Mouse (Mus musculus) myocyte (in vitro differentiated cells): Measurements from ENCODE around the gene Gm765. TPM values are rescaled to one million over a fixed set of nuclear protein-coding genes. Genes with fewer than 3 reads are reported as not detected.

Source experiments
- H3K27me3 ChIP-seq: one replicate; pipeline ENCODE4 v1.6.1; 2011; ENCODE audit not compliant: control insufficient read depth, insufficient read depth, insufficient read length
- H3K36me3 ChIP-seq: one replicate; pipeline ENCODE4 v1.6.1; 2011; ENCODE audit not compliant: control insufficient read depth, insufficient read depth
- H3K4me2 ChIP-seq: one replicate; pipeline ENCODE4 v1.6.1; 2011; ENCODE audit warnings: low read depth, control low read depth
- H3K4me3 ChIP-seq: one replicate; pipeline ENCODE4 v1.5.1; 2011; ENCODE audit warnings: mild to moderate bottlenecking, control low read depth, moderate library complexity
- H3K79me2 ChIP-seq: one replicate; pipeline ENCODE4 v1.6.1; 2011; ENCODE audit not compliant: control insufficient read depth, insufficient read depth
- H3ac ChIP-seq: one replicate; pipeline ENCODE4 v1.6.1; 2011; ENCODE audit not compliant: control insufficient read depth, insufficient read length
- CEBPB ChIP-seq: IDR thresholded peaks from 2 replicates; pipeline ENCODE4 v1.6.1; 2011; ENCODE audit warnings: mild to moderate bottlenecking, moderate library complexity; ENCODE audit not compliant: poor library complexity, insufficient read depth, severe bottlenecking
- E2F4 ChIP-seq: IDR thresholded peaks from one replicate; pipeline ENCODE4 v1.6.1; 2011; ENCODE audit warnings: mild to moderate bottlenecking, control low read depth, moderate library complexity; ENCODE audit not compliant: insufficient read depth
- MAX ChIP-seq: IDR thresholded peaks from one replicate; pipeline ENCODE4 v1.6.1; 2011; ENCODE audit warnings: low read depth, mild to moderate bottlenecking, control low read depth
- MYOD1 ChIP-seq, 3 experiments: IDR thresholded peaks; one replicate each; pipeline ENCODE4 v1.6.1; 2011; ENCODE audit warnings: control low read depth in 2 of 3, low read depth in 2 of 3, mild to moderate bottlenecking in 2 of 3, moderate library complexity in 1 of 3; ENCODE audit not compliant: insufficient read length in 2 of 3, control insufficient read depth in 1 of 3
- MYOG ChIP-seq, 3 experiments: IDR thresholded peaks; one replicate each; pipeline ENCODE4 v1.6.1; 2011; ENCODE audit warnings: control low read depth in 2 of 3, low read depth in 2 of 3, mild to moderate bottlenecking in 2 of 3; ENCODE audit not compliant: insufficient read length in 2 of 3, control insufficient read depth in 1 of 3, insufficient read depth in 1 of 3
- POLR2A ChIP-seq: IDR thresholded peaks from one replicate; pipeline ENCODE4 v1.6.1; 2011; ENCODE audit warnings: low read depth, mild to moderate bottlenecking, control low read depth, moderate library complexity; ENCODE audit not compliant: insufficient read length
- POLR2AphosphoS2 ChIP-seq: IDR thresholded peaks from one replicate; pipeline ENCODE4 v1.6.1; 2011; ENCODE audit warnings: low read depth, control low read depth; ENCODE audit not compliant: insufficient read length
- REST ChIP-seq: IDR thresholded peaks from one replicate; pipeline ENCODE4 v1.6.1; 2011; ENCODE audit warnings: mild to moderate bottlenecking, control low read depth, moderate library complexity; ENCODE audit not compliant: insufficient read depth, insufficient read length
- SRF ChIP-seq: IDR thresholded peaks from one replicate; pipeline ENCODE4 v1.6.1; 2011; ENCODE audit warnings: low read depth; ENCODE audit not compliant: control insufficient read depth, insufficient read length
- TCF12 ChIP-seq: IDR thresholded peaks from one replicate; pipeline ENCODE4 v1.6.1; 2011; ENCODE audit warnings: mild to moderate bottlenecking, control low read depth; ENCODE audit not compliant: poor library complexity, insufficient read depth, severe bottlenecking
- TCF3 ChIP-seq: IDR thresholded peaks from one replicate; pipeline ENCODE4 v1.6.1; 2011; ENCODE audit warnings: low read depth, control low read depth; ENCODE audit not compliant: insufficient read length
- USF1 ChIP-seq: IDR thresholded peaks from one replicate; pipeline ENCODE4 v1.6.1; 2011; ENCODE audit warnings: low read depth, mild to moderate bottlenecking, control low read depth, moderate library complexity
- polyA plus RNA-seq: library from polyadenylated mRNA; unstranded; fragments of >200 nt; fragmentation: generic; extraction: Trizol; gene quantifications from one replicate; pipeline ENCODE4 v1.2.1, GENCODE M21; 2012; ENCODE audit warnings: missing spikeins

Gm765 gene
- polyA plus RNA-seq, 1 experiment, result not detected

GRCm38 (mm10) chr6:98212225-98212624, 130.3 kb downstream of the Gm765 start:
- Histone ChIP-seq H3ac (no peak overlapping the region), H3K36me3 (no peaks in the 10 kb centered on the region), H3K4me2 (no peak overlapping the region), H3K79me2 (no peaks in the 10 kb centered on the region), H3K4me3 (no peak overlapping the region), H3K27me3 (no peaks in the 10 kb centered on the region)
- TF ChIP-seq USF1 (no peak), POLR2A (no peak), MYOG (IDR thresholded peaks at IDR 0.05; ENCODE audit: control insufficient read depth in 1 of 3, insufficient read depth in 1 of 3, insufficient read length in 2 of 3, low read depth in 2 of 3) (no peak)

- no peaks in the 10 kb centered on the region for H3K27me3 ChIP-seq
- no peak overlapping the region for H3K4me3 ChIP-seq
- no peaks in the 10 kb centered on the region for H3K79me2 ChIP-seq
- no peaks in the 10 kb centered on the region for H3K36me3 ChIP-seq
- H3ac ChIP-seq, result no peak overlapping the region
- H3K4me2 ChIP-seq, result no peak overlapping the region
- no peak for TF ChIP-seq SRF
- no peak for TF ChIP-seq POLR2AphosphoS2
- TF ChIP-seq POLR2A, result no peak
- no peak for TF ChIP-seq CEBPB
- TF ChIP-seq MAX, result no peak
- no peak for TF ChIP-seq REST
- no peak for TF ChIP-seq USF1
- TF ChIP-seq E2F4, result no peak
- no peak for TF ChIP-seq MYOD1 (IDR thresholded peaks at IDR 0.05; ENCODE audit: control insufficient read depth in 1 of 3, insufficient read length in 2 of 3, low read depth in 2 of 3)
- TF ChIP-seq MYOG (IDR thresholded peaks at IDR 0.05; ENCODE audit: control insufficient read depth in 1 of 3, insufficient read depth in 1 of 3, insufficient read length in 2 of 3, low read depth in 2 of 3), result no peak
- no peak for TF ChIP-seq TCF3
- TF ChIP-seq TCF12, result no peak
These were observed 132.3 kb downstream of the Gm765 start for GRCm38 (mm10) chr6:98210237-98210636.

- TF ChIP-seq MYOD1 (IDR thresholded peaks at IDR 0.05; ENCODE audit: control insufficient read depth in 1 of 3, insufficient read length in 2 of 3, low read depth in 2 of 3) (no peak), MAX (no peak)
- Histone ChIP-seq H3K4me3 (no peak overlapping the region), H3K4me2 (no peak overlapping the region), H3K27me3 (no peaks in the 10 kb centered on the region), H3K79me2 (no peaks in the 10 kb centered on the region), H3ac (no peak overlapping the region), H3K36me3 (no peaks in the 10 kb centered on the region)
These were observed 134.5 kb downstream of the Gm765 start for GRCm38 (mm10) chr6:98208051-98208450.

- no peaks in the 10 kb centered on the region for H3K27me3 ChIP-seq
- H3ac ChIP-seq, result no peak overlapping the region
- TF ChIP-seq E2F4 (no peak), POLR2A (no peak), MYOD1 (IDR thresholded peaks at IDR 0.05; ENCODE audit: control insufficient read depth in 1 of 3, insufficient read length in 2 of 3, low read depth in 2 of 3) (no peak), SRF (no peak), USF1 (no peak), MYOG (IDR thresholded peaks at IDR 0.05; ENCODE audit: control insufficient read depth in 1 of 3, insufficient read depth in 1 of 3, insufficient read length in 2 of 3, low read depth in 2 of 3) (no peak), TCF3 (no peak), MAX (no peak), POLR2AphosphoS2 (no peak), CEBPB (no peak), TCF12 (no peak)
- no peaks in the 10 kb centered on the region for H3K79me2 ChIP-seq
- no peaks in the 10 kb centered on the region for H3K36me3 ChIP-seq
- H3K4me3 ChIP-seq, result no peak overlapping the region
- H3K4me2 ChIP-seq, result no peak overlapping the region
These were observed 143.8 kb downstream of the Gm765 start for GRCm38 (mm10) chr6:98198706-98199105.

GRCm38 (mm10) chr6:98190745-98191442, 151.7 kb downstream of the Gm765 start:
- no peaks in the 10 kb centered on the region for H3K36me3 ChIP-seq
- H3ac ChIP-seq, result no peak overlapping the region
- H3K79me2 ChIP-seq, result no peaks in the 10 kb centered on the region
- H3K27me3 ChIP-seq, result peaks cover 9% of the 10 kb centered on the region
- no peak overlapping the region for H3K4me2 ChIP-seq
- TF ChIP-seq MAX (no peak), REST (no peak), POLR2A (no peak), MYOG (IDR thresholded peaks at IDR 0.05; ENCODE audit: control insufficient read depth in 1 of 3, insufficient read depth in 1 of 3, insufficient read length in 2 of 3, low read depth in 2 of 3) (no peak), E2F4 (no peak), SRF (no peak), USF1 (no peak), POLR2AphosphoS2 (no peak), MYOD1 (IDR thresholded peaks at IDR 0.05; ENCODE audit: control insufficient read depth in 1 of 3, insufficient read length in 2 of 3, low read depth in 2 of 3) (no peak), TCF12 (no peak), CEBPB (no peak), TCF3 (no peak)
- no peak overlapping the region for H3K4me3 ChIP-seq
